Mouse (Mus musculus) midbrain, embryonic 14.5 days (tissue): ENCODE measurements around the gene Pacs1. TPM values are rescaled to one million over a fixed set of nuclear protein-coding genes. Genes with fewer than 3 reads are reported as not detected.

Experiments used
- ATAC-seq: fragments of 200-750 bp; cut with Nextera tagmentation; 2 replicates; pipeline ENCODE4 v1.8.0; 2017; ENCODE audit warnings: moderate number of reproducible peaks, moderate library complexity; ENCODE audit not compliant: low FRiP score, low TSS enrichment
- DNase-seq: peaks from one replicate; pipeline ENCODE4 v3.0.0-alpha.2; 2015
- H3K27ac ChIP-seq: fragments of 300-500 bp; sonication (generic); replicated peaks from 2 replicates; pipeline ENCODE4 v1.5.1; 2014; ENCODE audit warnings: mild to moderate bottlenecking, low read depth, low read length, moderate library complexity
- H3K27me3 ChIP-seq: fragments of 300-500 bp; sonication (generic); 2 replicates; pipeline ENCODE4 v1.6.1; 2014; ENCODE audit warnings: low read length, control low read depth, mixed read lengths; ENCODE audit not compliant: control insufficient read depth, insufficient read depth
- H3K36me3 ChIP-seq: fragments of 300-500 bp; sonication (generic); 2 replicates; pipeline ENCODE4 v1.6.1; 2014; ENCODE audit warnings: low read length, control low read depth; ENCODE audit not compliant: control insufficient read depth, insufficient read depth
- H3K4me1 ChIP-seq: fragments of 300-500 bp; sonication (generic); 2 replicates; pipeline ENCODE4 v1.6.1; 2014; ENCODE audit warnings: mild to moderate bottlenecking, antibody characterized with exemption, low read length, control low read depth; ENCODE audit not compliant: control insufficient read depth, insufficient read depth
- H3K4me2 ChIP-seq: fragments of 300-500 bp; sonication (generic); 2 replicates; pipeline ENCODE4 v1.6.1; 2014; ENCODE audit warnings: mild to moderate bottlenecking, low read length, moderate library complexity
- H3K4me3 ChIP-seq: fragments of 300-500 bp; sonication (generic); replicated peaks from 2 replicates; pipeline ENCODE4 v1.5.1; 2014; ENCODE audit warnings: low read depth, low read length
- H3K9ac ChIP-seq: fragments of 300-500 bp; sonication (generic); replicated peaks from 2 replicates; pipeline ENCODE4 v1.6.1; 2014; ENCODE audit warnings: mild to moderate bottlenecking, low read length, moderate library complexity
- H3K9me3 ChIP-seq: fragments of 300-500 bp; sonication (generic); 2 replicates; pipeline ENCODE4 v1.6.1; 2016; ENCODE audit warnings: low read length, control low read depth, mixed read lengths; ENCODE audit not compliant: control insufficient read depth
- WGBS: fragments of 180-500 bp; shearing (Covaris S2); extraction: QIAGEN DNeasy Blood & Tissue Kit; methylation state at CpG from one replicate; pipeline ENCODE4 v1.1.7; 2014; 5-methylcytosine and 5-hydroxymethylcytosine counted together
- polyA plus RNA-seq: library from polyadenylated mRNA; unstranded; fragments of >200 nt; fragmentation: Nextera tagmentation; extraction: Ambion mirVana; gene quantifications from 2 replicates; pipeline ENCODE4 v1.2.1, GENCODE M21; 2014

The Pacs1 gene
- polyA plus RNA-seq, 1 experiment from 2014 or later, result 48.4 TPM

DNA sequence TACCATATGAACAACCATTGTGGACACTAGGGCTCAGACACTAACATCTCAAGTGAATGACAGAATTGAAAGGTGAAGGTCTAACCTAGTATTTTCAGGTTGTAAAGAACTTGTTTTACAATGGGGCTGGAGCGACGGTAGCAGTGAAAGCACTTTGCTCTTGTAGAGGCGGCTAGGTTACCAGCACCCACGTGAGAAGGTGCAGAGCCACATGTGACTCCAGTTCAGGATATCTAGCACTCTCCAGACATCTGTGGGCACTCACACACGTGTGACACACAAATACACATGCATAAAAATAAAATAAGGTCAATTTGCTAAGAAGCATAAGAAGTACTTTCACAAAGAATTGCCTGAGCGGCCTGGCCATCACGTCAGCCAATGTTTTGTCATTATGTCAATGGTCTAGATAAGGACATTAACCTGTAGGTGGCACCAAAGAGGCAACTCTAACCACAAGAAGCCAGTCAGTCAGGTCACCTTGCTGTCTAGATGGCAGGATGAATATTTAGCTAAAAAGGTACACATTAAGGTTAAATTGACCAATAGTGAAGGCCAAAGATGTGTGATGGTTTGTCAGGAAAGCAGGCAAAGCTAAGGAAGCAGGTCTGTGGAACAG, 77.4 kb downstream of the Pacs1 start:
- H3K27me3 ChIP-seq, result no peaks in the 10 kb centered on the region
- H3K4me2 ChIP-seq, result no peak overlapping the region
- H3K4me3 ChIP-seq, result no peak overlapping the region
- no peak overlapping the region for H3K27ac ChIP-seq
- H3K4me1 ChIP-seq, result peaks cover 6% of the 10 kb centered on the region
- no peak for ATAC-seq
- no peaks in the 10 kb centered on the region for H3K36me3 ChIP-seq
- no peaks in the 10 kb centered on the region for H3K9me3 ChIP-seq
- DNase-seq, result peak; percentile 85
- WGBS, result 59% methylated on average over 7 of the region's 7 CpGs
- H3K9ac ChIP-seq, result no peak overlapping the region

DNA sequence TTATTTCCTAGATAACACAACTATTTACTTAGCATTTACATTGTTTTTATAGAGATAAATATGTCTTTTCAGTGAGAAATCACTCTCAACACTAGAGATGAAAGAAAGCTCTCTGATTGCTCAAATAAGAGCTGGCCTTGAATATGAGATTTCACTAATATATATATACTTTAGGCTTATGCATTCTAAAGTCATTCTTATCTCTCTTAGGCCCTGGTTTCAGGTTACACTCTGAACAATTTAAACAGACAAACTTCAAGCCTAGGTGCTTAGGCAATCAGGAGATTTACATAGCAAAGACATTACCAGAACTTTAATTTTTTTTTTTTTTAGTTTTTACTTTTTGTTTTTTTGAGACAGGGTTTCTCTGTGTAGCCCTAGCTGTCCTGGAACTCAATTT, 80.5 kb downstream of the Pacs1 start:
- peaks cover 6% of the 10 kb centered on the region for H3K4me1 ChIP-seq
- DNase-seq, result no peak
- no peaks in the 10 kb centered on the region for H3K36me3 ChIP-seq
- H3K4me2 ChIP-seq, result no peak overlapping the region
- no peak overlapping the region for H3K9ac ChIP-seq
- no peak for ATAC-seq
- no peaks in the 10 kb centered on the region for H3K9me3 ChIP-seq
- H3K27ac ChIP-seq, result no peak overlapping the region
- no peak overlapping the region for H3K4me3 ChIP-seq
- H3K27me3 ChIP-seq, result no peaks in the 10 kb centered on the region

DNA sequence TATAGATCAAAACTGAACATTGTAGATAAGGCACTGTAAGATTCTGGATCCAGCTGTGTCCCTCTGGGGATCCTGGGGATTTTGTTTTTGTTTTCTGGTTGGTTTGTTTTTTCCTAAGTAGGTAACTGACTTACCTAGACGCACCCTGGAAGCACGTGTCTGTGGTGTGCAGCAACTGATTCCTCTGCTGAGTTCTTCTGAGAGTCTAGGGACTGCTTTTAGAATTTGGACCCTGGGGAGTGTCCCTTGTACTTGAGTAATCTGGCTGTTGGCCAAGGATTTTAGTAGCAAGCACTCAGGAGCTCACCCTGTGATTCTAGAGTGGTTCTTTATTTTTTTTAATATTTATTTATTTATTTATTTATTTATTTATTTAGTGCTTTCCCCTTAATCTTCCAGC, 85.5 kb downstream of the Pacs1 start:
- Histone ChIP-seq H3K4me3 (no peak overlapping the region), H3K4me1 (peaks cover 6% of the 10 kb centered on the region), H3K9me3 (no peaks in the 10 kb centered on the region), H3K36me3 (no peaks in the 10 kb centered on the region), H3K9ac (no peak overlapping the region), H3K27ac (no peak overlapping the region), H3K4me2 (no peak overlapping the region), H3K27me3 (no peaks in the 10 kb centered on the region)
- DNase-seq (no peak), ATAC-seq (no peak)
- WGBS, result 92% methylated on average over 2 of the region's 2 CpGs

DNA sequence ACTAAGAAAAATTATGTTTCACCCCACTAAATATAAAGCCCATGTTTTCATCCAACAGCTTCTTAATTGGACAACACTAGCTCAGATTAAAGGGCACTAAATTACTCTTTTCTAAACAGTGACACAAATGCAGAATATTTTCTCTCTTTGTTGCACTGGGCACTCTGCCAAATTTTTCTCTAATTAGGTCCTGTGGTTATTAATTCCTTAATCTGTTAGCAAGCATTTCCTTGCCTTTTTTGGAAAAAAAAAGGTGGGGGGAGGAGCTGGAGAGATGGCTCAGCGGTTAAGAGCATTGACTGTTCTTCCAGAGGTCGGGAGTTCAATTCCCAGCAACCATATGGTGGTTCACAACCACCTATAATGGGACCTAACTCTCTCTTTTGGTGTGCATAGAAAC, 91.0 kb downstream of the Pacs1 start:
- H3K27ac ChIP-seq, result no peak overlapping the region
- H3K9me3 ChIP-seq, result no peaks in the 10 kb centered on the region
- H3K4me2 ChIP-seq, result no peak overlapping the region
- H3K36me3 ChIP-seq, result no peaks in the 10 kb centered on the region
- H3K27me3 ChIP-seq, result no peaks in the 10 kb centered on the region
- no peak overlapping the region for H3K4me3 ChIP-seq
- H3K4me1 ChIP-seq, result no peaks in the 10 kb centered on the region
- ATAC-seq (no peak), DNase-seq (peak; percentile 63)
- H3K9ac ChIP-seq, result no peak overlapping the region
- WGBS, result 69% methylated on average over 2 of the region's 2 CpGs

DNA sequence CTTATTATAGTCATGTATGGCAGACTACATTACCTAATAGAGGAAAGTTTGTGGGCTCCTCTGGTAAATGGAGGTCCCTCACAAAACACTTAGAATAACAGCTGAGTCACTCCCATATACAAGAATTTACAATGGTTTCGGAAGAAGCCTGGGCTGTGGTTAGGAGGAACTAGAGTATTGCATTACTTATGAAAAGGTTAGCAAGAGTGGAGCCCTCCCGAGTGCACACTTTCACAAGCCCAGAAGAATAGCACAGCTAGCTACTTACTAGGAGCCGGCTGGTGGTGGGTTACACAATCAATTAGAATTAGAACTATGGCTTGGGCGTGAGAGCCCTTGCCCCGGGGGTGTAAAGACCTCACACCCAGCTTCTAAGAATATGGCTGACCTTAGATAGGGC, 94.3 kb downstream of the Pacs1 start:
- 80% methylated on average over 5 of the region's 5 CpGs for WGBS
- no peak overlapping the region for H3K4me2 ChIP-seq
- no peaks in the 10 kb centered on the region for H3K36me3 ChIP-seq
- no peak overlapping the region for H3K9ac ChIP-seq
- no peaks in the 10 kb centered on the region for H3K4me1 ChIP-seq
- H3K4me3 ChIP-seq, result no peak overlapping the region
- ATAC-seq, result no peak
- no peak overlapping the region for H3K27ac ChIP-seq
- no peak for DNase-seq
- H3K27me3 ChIP-seq, result no peaks in the 10 kb centered on the region
- H3K9me3 ChIP-seq, result no peaks in the 10 kb centered on the region

GRCm38 (mm10) chr19:5170430-5170829, 102.5 kb downstream of the Pacs1 start:
- H3K9ac ChIP-seq, result no peak overlapping the region
- no peaks in the 10 kb centered on the region for H3K9me3 ChIP-seq
- H3K36me3 ChIP-seq, result peaks cover 9% of the 10 kb centered on the region; the same call in 1 of the 2 replicates
- no peak for ATAC-seq
- no peaks in the 10 kb centered on the region for H3K27me3 ChIP-seq
- no peaks in the 10 kb centered on the region for H3K4me1 ChIP-seq
- no peak overlapping the region for H3K27ac ChIP-seq
- H3K4me3 ChIP-seq, result no peak overlapping the region
- DNase-seq, result no peak
- 86% methylated on average over 1 of the region's 1 CpGs for WGBS
- H3K4me2 ChIP-seq, result no peak overlapping the region

- no peak for ATAC-seq
- no peaks in the 10 kb centered on the region for H3K9me3 ChIP-seq
Observed at GRCm38 (mm10) chr19:5167477-5167876, 105.4 kb downstream of the Pacs1 start.

GRCm38 (mm10) chr19:5164380-5164779, 108.5 kb downstream of the Pacs1 start:
- H3K9ac ChIP-seq, result no peak overlapping the region
- H3K27ac ChIP-seq, result no peak overlapping the region
- H3K27me3 ChIP-seq, result no peaks in the 10 kb centered on the region
- H3K9me3 ChIP-seq, result no peaks in the 10 kb centered on the region
- peaks cover 15% of the 10 kb centered on the region; the same call in 1 of the 2 replicates for H3K36me3 ChIP-seq
- H3K4me3 ChIP-seq, result no peak overlapping the region
- H3K4me1 ChIP-seq, result no peaks in the 10 kb centered on the region
- WGBS, result 75% methylated on average over 2 of the region's 2 CpGs
- DNase-seq, result peak; percentile 22
- H3K4me2 ChIP-seq, result no peak overlapping the region
- ATAC-seq, result no peak

More at GRCm38 (mm10) chr19:5167477-5167876, 105.4 kb downstream of the Pacs1 start:
- DNase-seq, result no peak
- Histone ChIP-seq H3K27me3 (no peaks in the 10 kb centered on the region), H3K4me3 (no peak overlapping the region), H3K27ac (no peak overlapping the region), H3K36me3 (peaks cover 9% of the 10 kb centered on the region; the same call in 1 of the 2 replicates), H3K9ac (no peak overlapping the region), H3K4me1 (no peaks in the 10 kb centered on the region), H3K4me2 (no peak overlapping the region)
- WGBS, result 92% methylated on average over 4 of the region's 4 CpGs

- Histone ChIP-seq H3K4me3 (no peak overlapping the region), H3K27ac (no peak overlapping the region), H3K9me3 (no peaks in the 10 kb centered on the region), H3K27me3 (no peaks in the 10 kb centered on the region), H3K9ac (no peak overlapping the region), H3K4me2 (no peak overlapping the region), H3K4me1 (no peaks in the 10 kb centered on the region), H3K36me3 (peaks cover 12% of the 10 kb centered on the region; the same call in 1 of the 2 replicates)
- DNase-seq (no peak), ATAC-seq (no peak)
- 95% methylated on average over 3 of the region's 3 CpGs for WGBS
Observed at GRCm38 (mm10) chr19:5161913-5162312, 111.0 kb downstream of the Pacs1 start.
